Mouse (Mus musculus): ENCODE data around the gene Dag1.

Gene Dag1

GRCm38 (mm10) chr9:108183531-108183994 lies 80.2 kb downstream of the Dag1 start:
- DNase-seq (ENCODE audit: low spot score): no peak

- no peak for DNase-seq (ENCODE audit: low spot score)
Measured at GRCm38 (mm10) chr9:108182806-108183506, 80.8 kb downstream of the Dag1 start.

- no peak for DNase-seq (ENCODE audit: low spot score)
Measured at GRCm38 (mm10) chr9:108178391-108178790, 85.4 kb downstream of the Dag1 start.

- no peak for DNase-seq (ENCODE audit: low spot score)
Measured at GRCm38 (mm10) chr9:108175116-108175838, 88.5 kb downstream of the Dag1 start.

- DNase-seq (ENCODE audit: low spot score): no peak
Measured at GRCm38 (mm10) chr9:108172777-108173350, 90.9 kb downstream of the Dag1 start.

- DNase-seq (ENCODE audit: low spot score): no peak
Measured at GRCm38 (mm10) chr9:108169751-108170150, 94.0 kb downstream of the Dag1 start.

- no peak for DNase-seq (ENCODE audit: low spot score)
Measured at GRCm38 (mm10) chr9:108165143-108165542, 98.6 kb downstream of the Dag1 start.

GRCm38 (mm10) chr9:108163646-108164284 lies 100.0 kb downstream of the Dag1 start:
- no peak for DNase-seq (ENCODE audit: low spot score)

- DNase-seq (ENCODE audit: low spot score): no peak
Measured at GRCm38 (mm10) chr9:108157891-108158290, 105.9 kb downstream of the Dag1 start.

- DNase-seq (ENCODE audit: low spot score): no peak
Measured at GRCm38 (mm10) chr9:108157451-108157850, 106.3 kb downstream of the Dag1 start.

- DNase-seq (ENCODE audit: low spot score): no peak
Measured at GRCm38 (mm10) chr9:108156786-108157185, 107.0 kb downstream of the Dag1 start.

GRCm38 (mm10) chr9:108154814-108155213 lies 108.9 kb downstream of the Dag1 start:
- no peak for DNase-seq (ENCODE audit: low spot score)

Data from embryo, embryonic 10.5 days (tissue).